Mouse (Mus musculus): ENCODE data around the gene Map2k2. TPM values are rescaled to one million over a fixed set of nuclear protein-coding genes. Genes with fewer than 3 reads are reported as not detected.

Map2k2 gene
- total and polyA plus RNA-seq, 3 experiments = 52.2 to 272 (median 63.5) TPM

DNA sequence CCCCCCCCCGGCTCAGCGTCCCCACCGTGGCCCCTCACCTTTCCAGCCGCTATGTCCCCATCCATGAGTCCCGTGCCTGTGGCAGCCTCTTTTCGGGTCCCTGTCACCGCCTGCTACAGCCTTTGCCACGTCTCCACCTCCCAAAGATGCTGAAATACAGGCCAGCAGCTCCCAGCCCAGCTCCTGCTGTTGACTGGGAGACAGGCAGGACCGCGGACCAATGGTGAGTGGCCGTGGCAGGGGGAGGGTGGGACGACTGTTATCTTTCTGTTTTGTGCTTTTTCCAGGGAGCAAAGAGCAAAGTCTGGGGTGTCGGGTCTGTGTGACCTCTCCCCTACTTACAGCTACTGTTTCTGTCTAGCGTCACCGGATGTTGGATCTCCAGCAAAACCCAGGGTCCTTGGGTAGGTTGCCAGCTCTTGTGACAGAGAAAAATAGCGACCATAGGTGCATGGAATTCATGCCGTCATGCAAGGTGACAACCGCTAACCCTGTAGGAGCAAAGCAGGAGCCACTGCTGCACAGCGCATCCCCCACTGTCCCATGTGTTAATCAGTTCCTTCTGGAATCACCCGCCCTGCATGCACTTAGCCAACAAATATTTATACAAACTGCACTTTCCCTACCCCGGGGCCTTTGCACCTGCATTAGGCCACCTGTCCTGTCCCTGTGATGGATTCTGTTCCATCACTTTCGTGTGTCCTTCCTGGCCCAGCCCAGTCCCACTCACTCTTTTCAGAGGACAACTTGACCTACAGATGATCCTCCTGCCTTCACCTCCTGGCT is 13.1 kb upstream of the Map2k2 start:
- Histone ChIP-seq H3K4me1 (ENCODE audit: insufficient read depth, low read depth, low read length) (peaks cover 36% of the 10 kb centered on the region), H3K36me3 (replicated peaks) (no peaks in the 10 kb centered on the region), H3K9me3 (replicated peaks) (peaks cover 4% of the 10 kb centered on the region), H3K27me3 (ENCODE audit: insufficient read depth, low read length) (peaks cover 50% of the 10 kb centered on the region), H3K4me3 (ENCODE audit: low read depth, low read length) (no peak overlapping the region)
- peak; percentile 27 for DNase-seq (ENCODE audit: low spot score)
- ATAC-seq (ENCODE audit: extremely low read depth, insufficient number of reproducible peaks, low FRiP score, poor library complexity, severe bottlenecking) = no peak
- TF ChIP-seq GATA2 (IDR thresholded peaks at IDR 0.05; ENCODE audit: borderline replicate concordance, low read depth, low read length) (no peak), CTCF (IDR thresholded peaks at IDR 0.05; ENCODE audit: low read depth, low read length) (no peak), TAL1 (conservative IDR thresholded peaks at IDR 0.05; ENCODE audit: low read depth, low read length) (no peak), POLR2AphosphoS5 (IDR thresholded peaks at IDR 0.05; ENCODE audit: insufficient replicate concordance, low read depth, low read length) (no peak), GATA1 (IDR thresholded peaks at IDR 0.05; ENCODE audit: borderline replicate concordance, low read length) (no peak)

- Histone ChIP-seq H3K9me3 (replicated peaks) (peaks cover 4% of the 10 kb centered on the region), H3K27me3 (ENCODE audit: insufficient read depth, low read length) (peaks cover 57% of the 10 kb centered on the region), H3K36me3 (replicated peaks) (no peaks in the 10 kb centered on the region), H3K4me1 (ENCODE audit: insufficient read depth, low read depth, low read length) (peaks cover 45% of the 10 kb centered on the region), H3K4me3 (ENCODE audit: low read depth, low read length) (peak overlapping the region; percentile 50; the same call in 1 of the 2 replicates)
- ATAC-seq (ENCODE audit: extremely low read depth, insufficient number of reproducible peaks, low FRiP score, poor library complexity, severe bottlenecking) (no peak), DNase-seq (ENCODE audit: low spot score) (peak; percentile 19)
- TF ChIP-seq TAL1 (conservative IDR thresholded peaks at IDR 0.05; ENCODE audit: low read depth, low read length) (no peak), GATA2 (IDR thresholded peaks at IDR 0.05; ENCODE audit: borderline replicate concordance, low read depth, low read length) (no peak), CTCF (IDR thresholded peaks at IDR 0.05; ENCODE audit: low read depth, low read length) (no peak), POLR2AphosphoS5 (IDR thresholded peaks at IDR 0.05; ENCODE audit: insufficient replicate concordance, low read depth, low read length) (no peak), GATA1 (IDR thresholded peaks at IDR 0.05; ENCODE audit: borderline replicate concordance, low read length) (no peak)
These were observed 10.6 kb upstream of the Map2k2 start for GRCm38 (mm10) chr10:81094931-81095678.

DNA sequence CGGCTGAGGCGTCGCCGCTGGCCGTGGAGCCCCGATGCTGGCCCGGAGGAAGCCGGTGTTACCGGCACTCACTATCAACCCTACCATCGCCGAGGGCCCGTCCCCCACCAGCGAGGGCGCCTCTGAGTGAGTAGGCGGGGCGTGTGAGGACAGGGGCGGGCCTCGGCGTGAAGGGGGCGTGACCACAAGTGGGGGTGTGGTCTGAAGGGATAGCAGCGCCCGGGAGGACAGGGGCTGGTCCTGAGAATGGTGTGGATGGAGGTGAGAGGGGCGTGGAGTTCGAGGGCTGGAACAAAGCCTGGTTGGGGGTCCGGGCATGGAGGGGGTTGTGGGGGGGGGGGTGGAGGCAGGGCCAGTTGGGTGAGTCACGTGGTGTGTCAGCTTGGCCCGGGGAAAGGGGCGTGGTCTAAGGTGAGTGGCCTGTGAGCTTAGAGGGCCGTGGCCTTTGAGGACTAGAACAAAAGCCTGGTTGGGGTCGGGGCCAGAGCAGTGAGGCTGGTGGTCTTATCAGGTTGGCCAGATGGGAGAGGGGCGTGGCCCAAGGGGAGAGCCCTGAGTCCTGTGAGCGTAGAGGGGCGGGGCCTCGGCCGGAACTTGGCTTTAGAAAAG is 502 bp downstream of the Map2k2 start:
- TF ChIP-seq TAL1 (conservative IDR thresholded peaks at IDR 0.05; ENCODE audit: low read depth, low read length) (peak; percentile 73; the same call in 1 of the 2 replicates), CTCF (IDR thresholded peaks at IDR 0.05; ENCODE audit: low read depth, low read length) (no peak)
- peak; percentile 69 for ATAC-seq (ENCODE audit: extremely low read depth, insufficient number of reproducible peaks, low FRiP score, poor library complexity, severe bottlenecking)
- peaks cover 71% of the 10 kb centered on the region for H3K4me1 ChIP-seq (ENCODE audit: insufficient read depth, low read depth, low read length)
- H3K9me3 ChIP-seq (replicated peaks) = no peaks in the 10 kb centered on the region
- no peaks in the 10 kb centered on the region for H3K27me3 ChIP-seq (ENCODE audit: insufficient read depth, low read length)
- H3K36me3 ChIP-seq (replicated peaks) = peaks cover 50% of the 10 kb centered on the region
- peak overlapping the region; percentile 84 for H3K4me3 ChIP-seq (ENCODE audit: low read depth, low read length)
- peak; percentile 80 for DNase-seq (ENCODE audit: low spot score)

DNA sequence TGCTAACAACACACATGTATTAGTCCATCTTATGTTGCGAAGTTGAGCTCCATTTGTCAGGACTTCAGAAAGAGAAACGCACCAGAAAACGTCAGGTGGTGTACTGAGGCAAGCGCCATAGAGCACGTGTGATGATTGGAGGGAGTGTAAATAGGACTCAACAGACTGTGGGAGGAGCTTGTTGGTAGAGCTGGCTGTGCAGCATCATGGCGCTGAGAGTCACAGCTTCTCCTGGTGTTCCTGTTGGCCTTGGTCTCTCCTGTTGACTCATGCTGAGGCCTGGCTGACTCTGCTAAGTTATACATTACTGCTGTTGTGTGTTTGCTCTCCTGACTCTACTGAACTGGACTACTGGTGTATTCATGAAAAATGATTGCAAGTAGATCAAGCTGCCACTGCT is 7.2 kb downstream of the Map2k2 start:
- no peaks in the 10 kb centered on the region for H3K27me3 ChIP-seq (ENCODE audit: insufficient read depth, low read length)
- H3K9me3 ChIP-seq (replicated peaks) = no peaks in the 10 kb centered on the region
- H3K36me3 ChIP-seq (replicated peaks) = peaks cover 96% of the 10 kb centered on the region
- ATAC-seq (ENCODE audit: extremely low read depth, insufficient number of reproducible peaks, low FRiP score, poor library complexity, severe bottlenecking) (no peak), DNase-seq (ENCODE audit: low spot score) (no peak)
- no peak for TF ChIP-seq GATA2 (IDR thresholded peaks at IDR 0.05; ENCODE audit: borderline replicate concordance, low read depth, low read length)
- no peak for TF ChIP-seq CTCF (IDR thresholded peaks at IDR 0.05; ENCODE audit: low read depth, low read length)
- no peak for TF ChIP-seq GATA1 (IDR thresholded peaks at IDR 0.05; ENCODE audit: borderline replicate concordance, low read length)
- TF ChIP-seq POLR2AphosphoS5 (IDR thresholded peaks at IDR 0.05; ENCODE audit: insufficient replicate concordance, low read depth, low read length) = no peak
- TF ChIP-seq TAL1 (conservative IDR thresholded peaks at IDR 0.05; ENCODE audit: low read depth, low read length) = no peak
- peaks cover 37% of the 10 kb centered on the region for H3K4me1 ChIP-seq (ENCODE audit: insufficient read depth, low read depth, low read length)
- no peak overlapping the region for H3K4me3 ChIP-seq (ENCODE audit: low read depth, low read length)

- no peak for DNase-seq (ENCODE audit: low spot score)
- Histone ChIP-seq H3K4me3 (ENCODE audit: low read depth, low read length) (no peak overlapping the region), H3K4me1 (ENCODE audit: insufficient read depth, low read depth, low read length) (peaks cover 18% of the 10 kb centered on the region), H3K9me3 (replicated peaks) (no peaks in the 10 kb centered on the region), H3K36me3 (replicated peaks) (peaks cover 97% of the 10 kb centered on the region), H3K27me3 (ENCODE audit: insufficient read depth, low read length) (no peaks in the 10 kb centered on the region; the same call in 1 of the 2 replicates)
- no peak for ATAC-seq (ENCODE audit: extremely low read depth, insufficient number of reproducible peaks, low FRiP score, poor library complexity, severe bottlenecking)
- no peak for TF ChIP-seq TAL1 (conservative IDR thresholded peaks at IDR 0.05; ENCODE audit: low read depth, low read length)
- no peak for TF ChIP-seq GATA2 (IDR thresholded peaks at IDR 0.05; ENCODE audit: borderline replicate concordance, low read depth, low read length)
- TF ChIP-seq GATA1 (IDR thresholded peaks at IDR 0.05; ENCODE audit: borderline replicate concordance, low read length) = no peak
- TF ChIP-seq POLR2AphosphoS5 (IDR thresholded peaks at IDR 0.05; ENCODE audit: insufficient replicate concordance, low read depth, low read length) = no peak
- no peak for TF ChIP-seq CTCF (IDR thresholded peaks at IDR 0.05; ENCODE audit: low read depth, low read length)
These were observed 13.9 kb downstream of the Map2k2 start for GRCm38 (mm10) chr10:81119625-81120024.

GRCm38 (mm10) chr10:81120650-81121049 is 14.9 kb downstream of the Map2k2 start:
- Histone ChIP-seq H3K27me3 (ENCODE audit: insufficient read depth, low read length) (no peaks in the 10 kb centered on the region; the same call in 1 of the 2 replicates), H3K9me3 (replicated peaks) (no peaks in the 10 kb centered on the region), H3K36me3 (replicated peaks) (peaks cover 97% of the 10 kb centered on the region), H3K4me1 (ENCODE audit: insufficient read depth, low read depth, low read length) (peaks cover 18% of the 10 kb centered on the region; the same call in 1 of the 2 replicates), H3K4me3 (ENCODE audit: low read depth, low read length) (no peak overlapping the region)
- no peak for ATAC-seq (ENCODE audit: extremely low read depth, insufficient number of reproducible peaks, low FRiP score, poor library complexity, severe bottlenecking)
- no peak for DNase-seq (ENCODE audit: low spot score)
- TF ChIP-seq TAL1 (conservative IDR thresholded peaks at IDR 0.05; ENCODE audit: low read depth, low read length) = no peak
- TF ChIP-seq GATA1 (IDR thresholded peaks at IDR 0.05; ENCODE audit: borderline replicate concordance, low read length) = no peak
- TF ChIP-seq POLR2AphosphoS5 (IDR thresholded peaks at IDR 0.05; ENCODE audit: insufficient replicate concordance, low read depth, low read length) = no peak
